Mouse (Mus musculus): ENCODE measurements at regions not wholly inside any gene's neighbourhood (a gene's known extent, or its start where the extent isn't known, plus 50 kb on each side); places are given as distances from the start of the nearest gene placed in this dataset.
"Not testable (repeated sequence)": the region's sequence is repeated elsewhere in the genome, so short reads cannot be mapped to it uniquely, and the experiment has no call there.

DNA sequence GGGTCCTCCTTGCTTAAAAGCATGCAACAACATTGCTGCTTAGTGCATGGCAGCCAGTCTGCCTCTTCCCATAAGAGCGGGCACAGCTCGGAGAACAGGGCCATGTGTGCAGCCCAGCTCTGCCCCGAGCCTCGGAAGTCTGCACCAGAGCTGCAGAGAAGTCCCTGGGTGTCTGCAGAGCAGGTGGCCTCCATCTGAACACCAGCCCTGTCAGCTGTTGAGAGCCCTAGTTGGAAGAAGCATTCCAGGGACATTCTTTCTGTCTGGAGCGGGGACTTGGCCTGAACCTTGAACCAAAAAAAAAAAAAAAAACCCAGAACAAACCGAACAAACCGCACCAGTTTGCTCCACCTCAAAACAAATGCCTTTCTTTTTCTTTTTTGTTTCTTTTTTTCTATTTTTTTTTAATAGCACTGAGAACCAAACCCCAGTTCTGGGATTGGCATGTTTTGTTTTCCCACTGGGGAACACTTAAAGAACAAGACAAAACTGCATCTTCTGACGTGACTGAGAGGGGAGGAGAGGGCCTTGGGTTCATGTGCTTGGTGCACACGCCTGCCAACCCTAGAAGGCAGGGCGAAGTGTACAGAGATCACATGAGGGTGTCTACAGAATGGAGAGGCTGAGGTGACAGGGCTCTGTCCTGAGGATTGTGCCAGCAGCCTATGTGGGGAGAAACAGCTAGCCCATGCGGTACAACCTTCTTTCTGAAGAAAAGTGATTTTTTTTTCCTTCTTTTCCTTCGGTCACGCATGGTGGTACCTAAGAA, 106.8 kb downstream of the Bod1 start:
- Histone ChIP-seq H3K9ac (ENCODE audit: low read length) (no peak overlapping the region), H3K27me3 (ENCODE audit: control insufficient read depth, insufficient read depth, low read length) (no peaks in the 10 kb centered on the region), H3K4me2 (ENCODE audit: low read depth) (no peak overlapping the region), H3K9me3 (ENCODE audit: control insufficient read depth, low read length) (no peaks in the 10 kb centered on the region), H3K4me3 (ENCODE audit: low read depth, low read length) (no peak overlapping the region), H3K4me1 (ENCODE audit: control insufficient read depth, insufficient read depth, low read length) (no peaks in the 10 kb centered on the region), H3K27ac (ENCODE audit: low read depth, low read length) (no peak overlapping the region), H3K36me3 (ENCODE audit: control insufficient read depth, insufficient read depth, low read length) (no peaks in the 10 kb centered on the region)
- ATAC-seq (ENCODE audit: insufficient read depth, low FRiP score, low TSS enrichment) (no peak), DNase-seq (ENCODE audit: low spot score) (no peak)
- WGBS, result 88% methylated on average over 13 of the region's 13 CpGs

DNA sequence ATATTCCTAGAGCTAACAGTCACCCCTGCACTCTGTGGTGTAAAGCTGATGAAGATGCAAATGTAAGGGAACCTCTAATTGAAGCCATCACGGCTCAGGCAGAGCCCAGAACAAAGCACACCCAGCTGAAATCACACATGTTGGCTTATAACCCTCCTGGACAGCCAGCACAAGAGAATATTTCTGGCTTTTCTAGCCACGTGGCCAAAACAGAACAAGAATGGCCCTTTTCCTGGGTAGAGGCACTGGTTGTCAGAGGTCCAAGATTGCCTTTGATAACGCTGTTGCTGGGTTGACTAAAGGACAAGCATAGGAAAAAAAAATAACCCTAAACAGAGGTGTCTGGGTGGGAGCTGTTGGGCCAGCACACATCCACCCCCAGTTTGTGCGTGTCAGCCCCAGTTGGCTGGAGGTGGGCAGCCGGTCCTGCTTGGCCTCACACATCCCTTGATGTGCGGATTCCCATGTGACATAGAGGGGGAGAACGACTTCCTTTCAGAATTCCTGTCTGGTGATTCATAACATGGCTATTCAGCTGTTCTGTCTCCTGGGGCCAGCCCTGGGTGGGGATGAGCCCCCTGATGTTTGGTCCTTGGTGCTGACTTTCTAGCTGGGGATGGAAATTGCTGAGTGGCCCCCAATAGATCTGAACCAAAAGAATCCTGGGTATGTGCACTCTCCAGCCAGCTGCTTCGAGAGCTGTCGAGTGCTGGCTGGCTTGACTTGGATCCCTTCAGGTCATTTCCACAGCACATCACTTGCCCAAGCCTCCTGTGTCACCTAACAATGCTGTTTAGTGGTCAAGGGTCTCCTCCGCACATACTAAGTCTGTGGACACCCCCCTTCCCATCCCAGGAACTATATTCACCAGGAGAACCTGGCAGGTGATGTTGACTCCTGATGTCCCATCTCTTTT, 107.6 kb downstream of the Bod1 start:
- no peak overlapping the region for H3K27ac ChIP-seq (ENCODE audit: low read depth, low read length)
- DNase-seq (ENCODE audit: low spot score) (no peak), ATAC-seq (ENCODE audit: insufficient read depth, low FRiP score, low TSS enrichment) (no peak)
- 72% methylated on average over 10 of the region's 10 CpGs for WGBS
- no peaks in the 10 kb centered on the region for H3K27me3 ChIP-seq (ENCODE audit: control insufficient read depth, insufficient read depth, low read length)
- H3K4me2 ChIP-seq (ENCODE audit: low read depth), result no peak overlapping the region
- H3K4me1 ChIP-seq (ENCODE audit: control insufficient read depth, insufficient read depth, low read length), result no peaks in the 10 kb centered on the region
- no peaks in the 10 kb centered on the region for H3K36me3 ChIP-seq (ENCODE audit: control insufficient read depth, insufficient read depth, low read length)
- H3K9ac ChIP-seq (ENCODE audit: low read length), result no peak overlapping the region
- H3K4me3 ChIP-seq (ENCODE audit: low read depth, low read length), result no peak overlapping the region
- no peaks in the 10 kb centered on the region for H3K9me3 ChIP-seq (ENCODE audit: control insufficient read depth, low read length)

DNA sequence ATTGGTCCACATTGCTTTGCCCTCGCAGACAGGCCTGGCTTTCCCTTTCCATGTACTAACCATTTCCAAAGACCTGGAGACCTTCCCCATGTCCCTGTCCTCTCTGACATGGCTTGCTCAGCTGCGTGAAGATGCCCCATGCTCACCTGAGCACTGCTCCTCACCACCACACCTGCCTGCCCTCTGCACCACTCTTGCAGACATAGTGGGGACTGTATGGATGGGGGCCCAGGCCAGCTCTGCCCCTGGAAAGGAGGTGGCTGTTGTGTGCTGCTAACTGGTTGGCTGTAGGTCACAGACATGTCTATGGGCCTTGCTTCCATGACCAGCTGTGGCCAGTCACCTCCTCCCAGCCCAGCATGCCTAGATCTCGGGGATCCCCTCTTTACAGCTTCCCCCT, 108.7 kb downstream of the Bod1 start:
- no peak for DNase-seq (ENCODE audit: low spot score)
- Histone ChIP-seq H3K36me3 (ENCODE audit: control insufficient read depth, insufficient read depth, low read length) (no peaks in the 10 kb centered on the region), H3K9me3 (ENCODE audit: control insufficient read depth, low read length) (no peaks in the 10 kb centered on the region), H3K27me3 (ENCODE audit: control insufficient read depth, insufficient read depth, low read length) (no peaks in the 10 kb centered on the region), H3K4me3 (ENCODE audit: low read depth, low read length) (no peak overlapping the region), H3K4me2 (ENCODE audit: low read depth) (no peak overlapping the region), H3K4me1 (ENCODE audit: control insufficient read depth, insufficient read depth, low read length) (no peaks in the 10 kb centered on the region), H3K27ac (ENCODE audit: low read depth, low read length) (no peak overlapping the region), H3K9ac (ENCODE audit: low read length) (no peak overlapping the region)
- 78% methylated on average over 3 of the region's 3 CpGs for WGBS
- no peak for ATAC-seq (ENCODE audit: insufficient read depth, low FRiP score, low TSS enrichment)

DNA sequence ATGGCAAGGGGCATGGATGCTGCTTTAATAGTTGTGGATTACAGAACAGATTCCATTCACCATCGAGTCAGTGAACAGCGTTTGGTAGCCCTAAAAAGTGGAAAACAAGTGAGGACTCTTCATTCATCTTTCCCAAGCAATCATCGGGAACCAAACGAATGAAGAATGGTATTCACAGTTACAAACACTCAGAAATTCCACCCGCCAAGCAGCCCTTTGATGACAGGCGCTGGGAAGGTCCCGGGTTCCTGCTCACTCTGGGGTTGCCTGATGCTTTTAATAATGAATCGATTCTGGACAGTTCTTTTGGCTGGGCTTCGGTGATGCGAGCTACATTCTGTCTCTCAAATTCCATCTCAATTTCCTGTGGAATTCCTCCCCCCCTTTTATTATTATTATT, 110.9 kb downstream of the Bod1 start:
- no peak overlapping the region for H3K4me2 ChIP-seq (ENCODE audit: low read depth)
- H3K4me3 ChIP-seq (ENCODE audit: low read depth, low read length), result no peak overlapping the region
- no peaks in the 10 kb centered on the region for H3K9me3 ChIP-seq (ENCODE audit: control insufficient read depth, low read length)
- no peak overlapping the region for H3K9ac ChIP-seq (ENCODE audit: low read length)
- H3K27ac ChIP-seq (ENCODE audit: low read depth, low read length), result no peak overlapping the region
- no peaks in the 10 kb centered on the region for H3K27me3 ChIP-seq (ENCODE audit: control insufficient read depth, insufficient read depth, low read length)
- WGBS, result 88% methylated on average over 10 of the region's 10 CpGs
- no peak for DNase-seq (ENCODE audit: low spot score)
- ATAC-seq (ENCODE audit: insufficient read depth, low FRiP score, low TSS enrichment), result no peak
- no peaks in the 10 kb centered on the region for H3K36me3 ChIP-seq (ENCODE audit: control insufficient read depth, insufficient read depth, low read length)
- H3K4me1 ChIP-seq (ENCODE audit: control insufficient read depth, insufficient read depth, low read length), result no peaks in the 10 kb centered on the region

DNA sequence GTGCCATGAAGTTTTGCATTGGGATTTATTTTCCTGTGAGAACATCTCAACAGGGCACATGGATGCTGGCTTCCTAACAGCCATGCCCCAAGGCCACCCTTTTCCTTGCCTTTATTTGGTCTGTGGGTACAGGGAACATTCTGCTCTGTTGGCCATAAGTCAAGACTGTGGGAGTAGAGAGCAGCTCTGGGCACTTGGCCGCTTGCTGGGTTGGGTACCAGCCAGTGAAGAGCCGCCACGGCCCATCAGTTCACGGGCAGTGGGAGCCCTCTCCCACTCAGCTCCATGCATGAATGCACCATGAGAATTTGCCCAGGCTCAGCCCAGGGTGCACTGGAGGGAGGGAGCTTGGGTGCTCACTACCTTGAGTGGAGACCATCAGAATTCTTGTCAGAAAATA, 116.6 kb downstream of the Bod1 start:
- Histone ChIP-seq H3K4me1 (ENCODE audit: control insufficient read depth, insufficient read depth, low read length) (no peaks in the 10 kb centered on the region), H3K27me3 (ENCODE audit: control insufficient read depth, insufficient read depth, low read length) (no peaks in the 10 kb centered on the region), H3K4me3 (ENCODE audit: low read depth, low read length) (no peak overlapping the region), H3K36me3 (ENCODE audit: control insufficient read depth, insufficient read depth, low read length) (no peaks in the 10 kb centered on the region), H3K27ac (ENCODE audit: low read depth, low read length) (no peak overlapping the region), H3K4me2 (ENCODE audit: low read depth) (no peak overlapping the region), H3K9me3 (ENCODE audit: control insufficient read depth, low read length) (no peaks in the 10 kb centered on the region), H3K9ac (ENCODE audit: low read length) (no peak overlapping the region)
- WGBS, result 90% methylated on average over 4 of the region's 4 CpGs
- no peak for ATAC-seq (ENCODE audit: insufficient read depth, low FRiP score, low TSS enrichment)
- no peak for DNase-seq (ENCODE audit: low spot score)

DNA sequence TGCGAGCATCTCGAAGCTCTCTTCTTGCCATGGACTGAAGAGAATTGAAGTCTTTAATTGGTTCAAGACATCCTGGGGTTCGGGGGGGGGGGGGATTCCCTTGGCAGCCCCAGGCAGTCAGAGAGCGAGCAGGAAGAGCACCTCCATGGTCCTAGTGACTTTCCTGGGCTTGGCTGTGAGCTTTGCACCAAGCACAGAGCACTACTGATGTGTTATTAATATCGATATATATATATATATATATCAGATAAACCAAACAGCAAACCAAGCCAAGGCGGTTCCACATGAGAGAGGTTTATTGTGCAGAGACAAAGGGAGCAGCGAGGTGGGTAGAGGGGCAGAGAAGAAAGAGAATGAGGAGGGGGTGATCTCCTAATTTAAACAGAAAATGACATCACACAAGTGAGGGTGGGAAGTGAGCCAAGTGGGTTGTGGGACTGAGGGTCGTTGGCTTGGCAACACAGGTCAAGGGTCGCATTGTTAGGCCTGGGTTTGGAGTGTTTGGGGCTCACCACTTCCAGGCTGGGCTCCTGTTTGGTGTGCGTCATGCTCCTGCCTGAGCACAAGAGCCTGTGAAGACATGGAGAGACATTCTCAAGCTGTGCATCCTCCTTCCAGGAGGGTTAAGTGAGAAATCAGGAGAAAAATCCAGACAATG, 119.9 kb downstream of the Bod1 start:
- H3K9ac ChIP-seq (ENCODE audit: low read length), result no peak overlapping the region
- H3K4me1 ChIP-seq (ENCODE audit: control insufficient read depth, insufficient read depth, low read length), result no peaks in the 10 kb centered on the region
- ATAC-seq (ENCODE audit: insufficient read depth, low FRiP score, low TSS enrichment) (no peak), DNase-seq (ENCODE audit: low spot score) (no peak)
- no peaks in the 10 kb centered on the region for H3K36me3 ChIP-seq (ENCODE audit: control insufficient read depth, insufficient read depth, low read length)
- no peak overlapping the region for H3K4me2 ChIP-seq (ENCODE audit: low read depth)
- H3K27me3 ChIP-seq (ENCODE audit: control insufficient read depth, insufficient read depth, low read length), result no peaks in the 10 kb centered on the region
- no peak overlapping the region for H3K4me3 ChIP-seq (ENCODE audit: low read depth, low read length)
- H3K9me3 ChIP-seq (ENCODE audit: control insufficient read depth, low read length), result no peaks in the 10 kb centered on the region
- WGBS, result 59% methylated on average over 10 of the region's 10 CpGs
- H3K27ac ChIP-seq (ENCODE audit: low read depth, low read length), result no peak overlapping the region

DNA sequence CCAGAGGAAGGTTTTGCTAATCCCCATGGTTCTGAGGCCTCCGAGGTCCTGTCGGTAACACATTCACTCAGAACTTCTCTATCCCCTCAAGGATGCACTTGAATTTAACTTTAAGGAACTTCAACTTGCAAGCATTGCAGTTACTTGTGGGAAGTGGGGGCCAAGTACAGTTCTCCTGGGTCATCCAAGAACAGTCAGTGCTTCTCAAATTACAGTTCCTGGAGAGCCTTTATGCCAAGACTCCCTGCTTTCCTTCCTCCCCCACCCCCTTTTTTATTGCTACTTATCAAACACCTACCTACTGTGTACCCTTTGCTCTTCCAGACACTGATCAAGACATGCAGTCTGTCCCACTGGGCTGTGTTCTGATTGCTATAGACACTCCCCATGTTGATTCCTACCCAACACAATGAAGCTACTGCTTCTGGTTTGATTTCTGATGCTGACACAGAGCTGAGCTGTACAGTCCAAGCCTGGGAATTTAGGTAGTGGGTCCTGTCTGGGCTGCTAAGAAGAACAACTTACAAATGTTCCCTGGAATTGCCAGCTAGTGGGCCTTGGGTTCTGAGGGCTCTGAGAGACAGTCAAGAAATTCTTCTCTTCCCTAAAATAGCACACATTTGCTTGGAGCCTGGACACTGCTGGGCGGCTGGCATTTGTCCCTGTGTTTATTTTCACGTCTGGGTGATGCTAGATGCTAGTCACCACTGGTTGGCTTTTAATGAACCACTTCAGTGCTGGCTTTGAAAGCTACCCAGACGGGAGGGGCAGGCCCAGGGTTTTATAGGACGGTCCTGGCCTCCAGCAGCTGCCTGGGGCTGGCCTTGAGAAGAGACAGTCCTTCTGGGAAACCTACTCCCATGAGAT, 120.7 kb downstream of the Bod1 start:
- Histone ChIP-seq H3K4me1 (ENCODE audit: control insufficient read depth, insufficient read depth, low read length) (no peaks in the 10 kb centered on the region), H3K27me3 (ENCODE audit: control insufficient read depth, insufficient read depth, low read length) (no peaks in the 10 kb centered on the region), H3K9me3 (ENCODE audit: control insufficient read depth, low read length) (no peaks in the 10 kb centered on the region), H3K27ac (ENCODE audit: low read depth, low read length) (no peak overlapping the region), H3K4me2 (ENCODE audit: low read depth) (no peak overlapping the region), H3K9ac (ENCODE audit: low read length) (no peak overlapping the region), H3K36me3 (ENCODE audit: control insufficient read depth, insufficient read depth, low read length) (no peaks in the 10 kb centered on the region), H3K4me3 (ENCODE audit: low read depth, low read length) (no peak overlapping the region)
- DNase-seq (ENCODE audit: low spot score) (no peak), ATAC-seq (ENCODE audit: insufficient read depth, low FRiP score, low TSS enrichment) (no peak)
- WGBS, result 64% methylated on average over 6 of the region's 6 CpGs

DNA sequence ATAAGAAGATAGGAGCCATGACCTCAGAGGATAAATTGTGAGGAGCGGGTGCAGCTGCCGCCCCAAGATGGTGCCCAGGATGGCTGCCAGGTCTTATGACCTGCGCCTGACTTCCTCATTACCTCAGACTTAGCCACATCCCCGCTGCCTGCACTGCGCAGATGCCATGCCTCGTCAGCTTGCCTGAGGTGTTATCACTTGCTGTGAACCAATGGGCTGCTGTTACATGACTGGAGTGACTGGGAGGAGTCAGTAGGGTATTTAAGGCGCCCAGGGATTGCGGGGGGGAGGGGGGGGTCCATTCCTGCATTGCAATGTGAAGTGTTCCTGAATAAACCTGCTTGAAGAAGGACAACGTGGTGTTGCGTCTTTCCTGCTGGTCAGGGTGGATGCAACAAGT, 126.2 kb downstream of the Bod1 start:
- not testable (repeated sequence) for H3K4me2 ChIP-seq (ENCODE audit: low read depth); H3K36me3 ChIP-seq (ENCODE audit: control insufficient read depth, insufficient read depth, low read length); ATAC-seq (ENCODE audit: insufficient read depth, low FRiP score, low TSS enrichment); H3K9me3 ChIP-seq (ENCODE audit: control insufficient read depth, low read length); H3K9ac ChIP-seq (ENCODE audit: low read length); DNase-seq (ENCODE audit: low spot score); H3K27me3 ChIP-seq (ENCODE audit: control insufficient read depth, insufficient read depth, low read length); H3K4me1 ChIP-seq (ENCODE audit: control insufficient read depth, insufficient read depth, low read length); H3K4me3 ChIP-seq (ENCODE audit: low read depth, low read length); H3K27ac ChIP-seq (ENCODE audit: low read depth, low read length)
- 90% methylated on average over 10 of the region's 10 CpGs for WGBS

Measured in neural tube, embryonic 11.5 days (tissue).